Mouse (Mus musculus) fat pad, adult 2 months (tissue): ENCODE results near the gene Spin2d.
"Not testable (repeated sequence)": the region's sequence is repeated elsewhere in the genome, so short reads cannot be mapped to it uniquely, and the experiment has no call there.

ENCODE experiments used
- DNase-seq: peaks from one replicate; pipeline ENCODE4 v3.0.0-alpha.2; 2011; ENCODE audit warnings: low read depth, low spot score; ENCODE audit errors: extremely low read depth

Gene Spin2d

DNA sequence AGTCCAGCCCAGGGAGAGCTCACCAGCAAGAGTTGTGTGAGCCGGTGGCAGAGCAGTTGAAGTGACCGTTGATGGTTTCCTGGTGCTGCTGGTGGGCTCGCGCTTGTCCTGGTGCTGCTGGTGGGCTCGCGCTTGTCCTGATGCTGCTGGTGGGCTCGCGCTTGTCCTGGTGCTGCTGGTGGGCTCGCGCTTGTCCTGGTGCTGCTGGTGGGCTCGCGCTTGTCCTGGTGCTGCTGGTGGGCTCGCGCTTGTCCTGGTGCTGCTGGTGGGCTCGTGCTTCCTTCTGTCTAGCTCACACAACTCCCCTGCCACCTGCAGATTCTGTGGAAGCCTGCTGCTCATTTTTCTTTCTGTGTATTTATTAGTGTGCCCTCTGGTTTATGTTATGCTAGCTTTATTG lies at the start of gene Spin2d:
Gene Spin2d, minus strand, starts transcription at position 101 of the 400 bp plus-strand sequence.
- not testable (repeated sequence) for DNase-seq

DNA sequence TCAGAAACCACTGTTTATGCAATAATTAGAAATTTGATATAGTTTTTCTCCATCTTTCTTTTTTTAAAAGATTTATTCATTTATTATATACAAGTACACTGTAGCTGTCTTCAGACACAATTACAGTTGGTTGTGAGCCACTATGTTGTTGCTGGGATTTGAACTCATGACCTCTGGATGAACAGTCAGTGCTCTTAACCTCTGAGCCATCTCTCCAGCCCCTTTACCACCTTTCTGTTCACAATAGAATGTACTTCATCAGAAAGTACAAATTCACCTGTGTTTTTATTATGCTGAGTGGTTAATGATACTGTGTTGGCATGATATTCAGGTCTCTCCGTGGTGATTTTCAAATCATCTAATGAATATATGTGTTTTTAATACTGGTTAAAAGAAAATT lies 48.6 kb upstream of the Spin2d start:
- DNase-seq: no peak

DNA sequence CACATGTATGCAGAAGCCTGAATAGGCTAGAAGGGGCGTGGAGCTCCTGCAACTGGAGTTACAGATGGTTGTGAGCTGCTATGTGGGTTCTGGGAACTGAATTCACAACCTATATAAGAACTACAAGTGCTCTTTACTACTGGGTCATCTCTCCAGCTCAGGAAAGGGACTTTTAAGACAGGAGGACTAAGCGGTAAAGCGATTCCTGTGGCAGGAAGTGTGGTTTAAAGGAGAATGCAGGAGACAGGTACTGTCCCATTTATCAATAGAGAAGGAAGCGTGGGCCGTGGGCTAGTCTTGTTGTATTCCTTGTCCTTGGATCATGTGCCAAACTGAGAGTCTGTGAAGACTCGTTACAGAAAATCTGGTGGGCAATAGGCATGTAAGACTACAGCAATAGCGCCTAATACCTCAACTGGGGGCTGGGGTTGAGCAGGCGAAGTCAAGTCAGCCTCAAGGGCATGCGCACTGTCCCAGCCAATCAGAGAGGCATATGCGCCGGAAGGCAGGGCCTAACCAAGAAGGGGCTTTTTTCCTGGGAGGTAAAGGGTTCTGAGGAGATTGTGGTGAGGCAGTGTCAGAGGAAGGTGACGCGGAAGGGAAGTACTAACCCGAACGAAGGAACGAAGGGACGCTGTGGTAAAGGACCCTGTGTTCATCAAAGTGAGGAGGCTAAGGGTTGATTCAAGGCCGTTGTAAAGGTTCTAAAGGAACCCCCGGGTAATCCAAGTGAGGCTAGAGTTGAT lies 37.2 kb upstream of the Spin2d start, which contains the start of gene Xlr4b:
Gene Xlr4b, plus strand, starts transcription at position 515 of the 746 bp plus-strand sequence.
- DNase-seq: not testable (repeated sequence)

DNA sequence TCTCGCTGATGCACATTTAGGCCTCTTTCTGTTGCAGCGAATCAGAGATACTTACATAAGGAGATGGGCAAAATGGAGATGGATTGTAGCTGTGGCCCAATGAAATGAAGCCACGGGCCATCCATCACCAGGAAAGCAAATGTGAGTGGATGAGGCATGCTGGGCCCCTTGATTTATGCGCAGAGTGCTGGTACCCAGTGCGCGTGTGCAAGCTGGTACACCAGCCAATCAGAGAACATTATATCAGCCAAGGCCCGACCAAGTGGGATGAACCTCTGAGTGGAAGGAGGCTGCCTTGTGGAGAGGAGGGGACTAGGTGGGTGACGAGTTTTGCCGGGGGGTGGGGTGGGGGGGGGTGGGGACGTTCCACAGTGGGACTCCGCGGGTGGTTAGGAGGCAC lies 15.1 kb upstream of the Spin2d start, which contains the start of gene Xlr3b:
Gene Xlr3b, plus strand, starts transcription at position 274 of the 400 bp plus-strand sequence.
- not testable (repeated sequence) for DNase-seq

DNA sequence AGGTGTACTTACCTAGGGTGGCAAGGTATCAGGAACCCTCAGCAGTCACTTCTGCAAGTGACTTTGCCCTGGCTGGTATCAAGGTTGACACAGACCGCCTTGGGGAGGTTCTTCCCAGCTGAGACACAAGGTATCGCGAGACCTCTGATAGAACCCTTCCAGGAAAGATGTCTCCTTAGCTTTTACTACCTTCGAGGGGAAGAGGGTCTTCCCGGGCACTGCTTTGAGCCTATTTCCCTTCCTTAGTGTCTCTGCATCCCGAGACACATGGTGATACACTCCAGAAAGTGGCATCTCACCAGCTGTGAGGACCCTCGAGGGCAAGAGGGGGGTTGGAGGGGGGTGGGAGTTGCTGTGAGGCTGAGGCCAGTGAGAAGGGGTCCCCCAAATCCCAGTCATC lies 27.4 kb downstream of the Spin2d start, which contains the start of gene DXBay18:
Gene DXBay18, minus strand, starts transcription at position 101 of the 400 bp plus-strand sequence.
- DNase-seq: not testable (repeated sequence)

DNA sequence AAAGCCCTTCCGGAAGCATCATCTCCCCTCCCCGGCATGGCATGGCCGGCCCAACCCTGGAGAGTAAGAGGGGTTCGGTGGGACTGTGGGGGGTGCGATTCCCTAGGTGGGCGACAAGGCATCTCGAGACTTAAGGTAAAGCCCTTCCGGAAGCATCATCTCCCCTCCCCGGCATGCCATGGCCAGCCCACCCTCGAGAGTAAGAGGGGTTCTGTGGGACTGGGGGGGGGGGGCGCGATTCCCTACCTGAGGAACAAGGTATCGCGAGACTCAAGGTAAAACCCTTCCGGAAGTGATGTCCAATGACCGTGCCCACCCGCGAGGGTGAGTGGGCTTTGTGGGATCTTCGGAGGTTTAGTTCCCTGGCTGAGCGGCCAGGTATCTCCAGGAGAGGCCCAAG lies 28.3 kb downstream of the Spin2d start, which contains the start of gene Xlr5b:
Gene Xlr5b, plus strand, starts transcription at position 301 of the 400 bp plus-strand sequence.
- not testable (repeated sequence) for DNase-seq

DNA sequence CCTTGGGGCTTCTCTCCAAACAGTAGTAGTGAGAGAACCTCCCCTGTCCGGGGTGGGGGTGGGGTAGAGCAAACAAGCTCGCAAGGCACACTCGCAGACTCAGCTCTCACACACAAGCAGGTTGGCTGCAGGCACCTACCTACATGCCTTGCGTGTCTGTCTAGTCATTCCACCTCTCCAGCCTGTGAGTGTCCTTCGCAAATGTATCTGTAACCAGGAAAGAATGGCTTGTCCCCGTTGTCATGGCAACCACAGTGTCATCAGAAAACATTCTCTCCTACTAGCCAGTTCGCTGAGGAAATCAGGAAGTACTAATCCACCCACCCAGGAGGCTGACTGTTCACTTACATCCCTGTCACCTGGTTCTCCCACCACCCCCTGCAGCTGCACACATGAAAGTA lies 33.6 kb downstream of the Spin2d start:
- not testable (repeated sequence) for DNase-seq
